Mouse (Mus musculus) limb, embryonic 12.5 days (tissue): Measurements from ENCODE around the gene Hmga1b. TPM values are rescaled to one million over a fixed set of nuclear protein-coding genes. Genes with fewer than 3 reads are reported as not detected.

Experiments used
- ATAC-seq: fragments of 200-750 bp; cut with Nextera tagmentation; 2 replicates; pipeline ENCODE4 v1.8.0; 2017; ENCODE audit warnings: low read depth, moderate TSS enrichment; ENCODE audit not compliant: insufficient number of reproducible peaks, insufficient read depth, low FRiP score, low TSS enrichment
- H3K27ac ChIP-seq: fragments of 300-500 bp; sonication (generic); 2 replicates; pipeline ENCODE4 v1.5.1; 2016; ENCODE audit warnings: mild to moderate bottlenecking, moderate library complexity
- H3K27me3 ChIP-seq: fragments of 300-500 bp; sonication (generic); 2 replicates; pipeline ENCODE4 v1.6.1; 2016; ENCODE audit warnings: mild to moderate bottlenecking, moderate library complexity
- H3K36me3 ChIP-seq: fragments of 300-500 bp; sonication (generic); 2 replicates; pipeline ENCODE4 v1.6.1; 2016; ENCODE audit warnings: mild to moderate bottlenecking, moderate library complexity
- H3K4me1 ChIP-seq: fragments of 300-500 bp; sonication (generic); replicated peaks from 2 replicates; pipeline ENCODE4 v1.6.1; 2016
- H3K4me2 ChIP-seq: fragments of 300-500 bp; sonication (generic); 2 replicates; pipeline ENCODE4 v1.6.1; 2016; ENCODE audit warnings: mild to moderate bottlenecking, moderate library complexity
- H3K4me3 ChIP-seq: fragments of 300-500 bp; sonication (generic); replicated peaks from 2 replicates; pipeline ENCODE4 v1.5.1; 2016; ENCODE audit warnings: mild to moderate bottlenecking
- H3K9ac ChIP-seq: fragments of 300-500 bp; sonication (generic); replicated peaks from 2 replicates; pipeline ENCODE4 v1.6.1; 2016; ENCODE audit warnings: mild to moderate bottlenecking, moderate library complexity
- H3K9me3 ChIP-seq: fragments of 300-500 bp; sonication (generic); 2 replicates; pipeline ENCODE4 v1.6.1; 2016; ENCODE audit warnings: mild to moderate bottlenecking, moderate library complexity
- WGBS: fragments of 180-500 bp; shearing (Covaris S2); methylation state at CpG from one replicate; pipeline ENCODE4 v1.1.7; 2016; 5-methylcytosine and 5-hydroxymethylcytosine counted together
- polyA plus RNA-seq: library from polyadenylated mRNA; unstranded; fragments of >200 nt; fragmentation: Nextera tagmentation; extraction: Ambion mirVana; gene quantifications from 2 replicates; pipeline ENCODE4 v1.2.1, GENCODE M21; 2016

The Hmga1b gene
- polyA plus RNA-seq, 1 experiment from 2014 or later, result 8.4 TPM

- H3K9me3 ChIP-seq, result no peaks in the 10 kb centered on the region
- H3K4me3 ChIP-seq, result no peak overlapping the region
- no peak overlapping the region for H3K27ac ChIP-seq
- H3K4me2 ChIP-seq, result no peak overlapping the region
- H3K27me3 ChIP-seq, result no peaks in the 10 kb centered on the region
- ATAC-seq, result no peak
- 86% methylated on average over 4 of the region's 4 CpGs for WGBS
- H3K9ac ChIP-seq, result no peak overlapping the region
- peaks cover 84% of the 10 kb centered on the region for H3K36me3 ChIP-seq
- H3K4me1 ChIP-seq, result peaks cover 9% of the 10 kb centered on the region
These were observed 26.8 kb downstream of the Hmga1b start for GRCm38 (mm10) chr11:120789355-120789754.

DNA sequence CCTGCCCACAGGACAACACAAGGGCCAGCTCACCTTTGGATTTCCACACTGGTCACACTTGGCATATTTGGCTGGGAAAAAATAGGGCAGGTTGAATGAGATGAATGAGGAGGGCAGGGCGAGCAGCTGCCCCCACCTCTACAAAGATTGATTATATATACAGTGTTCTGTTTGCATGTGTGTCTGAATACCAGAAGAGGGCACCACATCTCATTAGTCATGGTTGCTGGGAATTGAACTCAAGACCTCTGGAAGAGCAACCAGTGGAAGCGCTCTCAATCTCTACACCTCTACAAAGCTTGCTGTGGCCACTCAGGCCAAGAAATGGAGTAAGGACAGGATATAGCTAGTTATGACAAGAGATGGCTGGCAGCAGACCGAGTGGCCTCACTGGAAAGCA is 27.2 kb downstream of the Hmga1b start:
- Histone ChIP-seq H3K4me1 (peaks cover 13% of the 10 kb centered on the region), H3K9me3 (no peaks in the 10 kb centered on the region), H3K27me3 (no peaks in the 10 kb centered on the region), H3K4me2 (no peak overlapping the region), H3K36me3 (peaks cover 88% of the 10 kb centered on the region), H3K27ac (no peak overlapping the region), H3K9ac (no peak overlapping the region), H3K4me3 (no peak overlapping the region)
- 80% methylated on average over 3 of the region's 3 CpGs for WGBS
- no peak for ATAC-seq

- Histone ChIP-seq H3K9me3 (no peaks in the 10 kb centered on the region), H3K4me3 (no peak overlapping the region), H3K4me1 (peaks cover 14% of the 10 kb centered on the region), H3K9ac (no peak overlapping the region), H3K27me3 (no peaks in the 10 kb centered on the region), H3K27ac (no peak overlapping the region), H3K36me3 (peaks cover 71% of the 10 kb centered on the region), H3K4me2 (no peak overlapping the region)
- no peak for ATAC-seq
- WGBS, result 95% methylated on average over 9 of the region's 9 CpGs
These were observed 30.1 kb downstream of the Hmga1b start for GRCm38 (mm10) chr11:120792652-120793051.

DNA sequence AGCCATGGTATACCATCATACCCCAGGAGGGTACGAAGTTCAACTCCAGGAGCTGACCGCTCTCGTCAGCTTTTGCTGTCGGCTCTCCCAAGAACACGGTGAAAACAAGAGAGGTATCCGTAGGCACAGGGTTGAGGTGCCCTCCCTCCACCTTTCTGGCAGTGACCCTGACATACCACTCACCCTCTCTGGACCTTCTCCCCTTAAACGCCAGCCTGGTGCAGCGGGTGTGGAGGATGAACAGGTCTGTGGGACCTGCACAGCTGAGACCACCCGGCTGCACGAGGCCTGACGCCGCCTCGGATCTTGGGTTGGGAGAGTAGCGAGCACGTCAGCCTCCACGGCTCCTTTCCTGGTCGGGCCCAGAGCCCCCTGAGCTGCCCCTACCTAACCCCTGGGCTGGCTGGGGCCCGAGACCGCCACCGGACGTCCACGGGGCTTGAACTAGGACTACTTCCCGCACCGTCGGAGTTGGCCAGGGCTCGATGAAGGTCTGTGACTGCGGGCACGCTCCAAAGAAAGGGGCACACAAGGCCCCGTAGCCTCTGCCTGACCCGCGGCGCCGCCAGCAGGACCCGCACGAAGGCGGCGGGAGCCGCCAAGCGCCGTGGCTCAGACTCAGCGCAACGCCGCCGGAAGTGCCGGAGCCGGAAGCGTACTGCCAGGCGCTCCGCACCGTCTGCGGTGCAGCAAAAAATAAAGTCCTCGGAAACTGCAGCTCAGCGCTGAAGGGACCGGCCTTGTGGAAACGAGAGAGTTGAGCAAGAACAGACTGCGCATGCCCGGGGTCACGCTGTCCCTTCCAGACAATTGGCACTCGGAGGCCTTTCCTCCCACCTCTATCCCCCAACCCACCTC is 33.4 kb downstream of the Hmga1b start, which contains the start of gene Dus1l:
Gene Dus1l (minus strand): TSS at position 648 of the 858 bp plus-strand sequence.
- WGBS, result 2% methylated on average over 59 of the region's 59 CpGs
- Histone ChIP-seq H3K36me3 (peaks cover 41% of the 10 kb centered on the region), H3K27me3 (no peaks in the 10 kb centered on the region), H3K4me3 (peak within 1 kb of the TSS; percentile 99), H3K4me2 (peak within 1 kb of the TSS; percentile 98), H3K4me1 (peaks cover 21% of the 10 kb centered on the region), H3K27ac (peak within 1 kb of the TSS; percentile 85), H3K9me3 (no peaks in the 10 kb centered on the region), H3K9ac (peak within 1 kb of the TSS; percentile 94)
- ATAC-seq, result peak; percentile 78

GRCm38 (mm10) chr11:120796614-120796946 is 34.0 kb downstream of the Hmga1b start:
- ATAC-seq, result no peak

GRCm38 (mm10) chr11:120798244-120798643 is 35.6 kb downstream of the Hmga1b start:
- WGBS, result 88% methylated on average over 3 of the region's 3 CpGs
- no peak overlapping the region for H3K9ac ChIP-seq
- H3K9me3 ChIP-seq, result no peaks in the 10 kb centered on the region
- no peaks in the 10 kb centered on the region for H3K27me3 ChIP-seq
- H3K36me3 ChIP-seq, result peaks cover 18% of the 10 kb centered on the region
- H3K27ac ChIP-seq, result no peak overlapping the region
- no peak overlapping the region for H3K4me3 ChIP-seq
- H3K4me2 ChIP-seq, result no peak overlapping the region
- peaks cover 21% of the 10 kb centered on the region for H3K4me1 ChIP-seq
- ATAC-seq, result no peak

More at GRCm38 (mm10) chr11:120796614-120796946, 34.0 kb downstream of the Hmga1b start:
- peaks cover 21% of the 10 kb centered on the region for H3K4me1 ChIP-seq
- H3K27me3 ChIP-seq, result no peaks in the 10 kb centered on the region
- H3K4me3 ChIP-seq, result peak overlapping the region; percentile 99
- peaks cover 35% of the 10 kb centered on the region for H3K36me3 ChIP-seq
- H3K9me3 ChIP-seq, result no peaks in the 10 kb centered on the region
- peak overlapping the region; percentile 98 for H3K4me2 ChIP-seq
- H3K27ac ChIP-seq, result peak overlapping the region; percentile 85
- H3K9ac ChIP-seq, result peak overlapping the region; percentile 94
- WGBS, result 30% methylated on average over 8 of the region's 8 CpGs

- Histone ChIP-seq H3K36me3 (peaks cover 6% of the 10 kb centered on the region; the same call in 1 of the 2 replicates), H3K27ac (no peak overlapping the region; the same call in 1 of the 2 replicates), H3K27me3 (no peaks in the 10 kb centered on the region), H3K4me2 (no peak overlapping the region), H3K4me3 (no peak overlapping the region), H3K9ac (no peak overlapping the region), H3K9me3 (no peaks in the 10 kb centered on the region), H3K4me1 (peaks cover 19% of the 10 kb centered on the region)
- no peak for ATAC-seq
- 64% methylated on average over 6 of the region's 6 CpGs for WGBS
These were observed 36.8 kb downstream of the Hmga1b start for GRCm38 (mm10) chr11:120799316-120799890.

DNA sequence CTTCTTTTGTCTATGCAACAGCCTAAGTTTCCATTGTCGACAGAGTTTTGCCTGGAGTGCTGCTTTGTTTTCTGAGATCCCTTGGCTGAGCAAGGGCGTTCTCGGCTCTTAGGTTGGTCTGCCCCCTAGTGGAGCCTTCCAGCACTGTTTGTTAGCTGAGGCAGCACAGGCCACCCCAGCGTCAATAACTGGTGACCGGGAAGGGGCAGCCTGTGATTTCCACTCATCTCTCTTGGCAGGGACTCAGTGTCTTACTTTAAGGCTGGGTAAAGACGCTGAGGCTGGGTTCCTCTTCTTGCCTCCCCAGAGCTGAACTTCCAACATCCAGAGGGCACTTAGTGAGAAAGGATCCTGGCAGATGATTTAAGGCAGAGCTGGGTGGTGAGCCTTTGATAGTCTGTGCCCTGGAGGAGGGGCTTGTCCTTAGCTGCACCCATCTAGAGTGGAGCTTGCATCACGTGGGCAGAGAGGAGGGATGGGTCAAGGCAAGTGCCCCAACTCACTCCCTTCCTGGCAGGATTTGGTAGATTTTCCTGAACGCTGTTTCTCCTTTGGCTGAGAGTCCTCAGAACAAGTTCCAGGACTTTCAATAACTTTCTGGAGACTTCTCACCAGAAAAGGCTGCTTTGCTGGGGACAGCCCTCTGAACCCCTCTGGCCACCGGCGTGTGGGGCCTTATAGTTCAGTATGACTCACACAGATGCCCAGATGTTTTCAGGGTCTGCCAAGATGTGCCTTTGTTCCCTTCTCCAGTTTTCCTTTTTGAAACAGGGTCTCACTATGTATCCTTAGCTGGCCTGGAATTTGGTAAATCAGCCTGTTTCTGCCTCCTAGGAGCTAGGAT is 37.7 kb downstream of the Hmga1b start:
- Histone ChIP-seq H3K27me3 (no peaks in the 10 kb centered on the region), H3K9me3 (no peaks in the 10 kb centered on the region), H3K27ac (peak overlapping the region; percentile 56), H3K4me3 (peak overlapping the region; percentile 17; the same call in 1 of the 2 replicates), H3K36me3 (peaks cover 4% of the 10 kb centered on the region; the same call in 1 of the 2 replicates), H3K4me1 (peaks cover 11% of the 10 kb centered on the region), H3K4me2 (peak overlapping the region; percentile 40), H3K9ac (peak overlapping the region; percentile 40; the same call in 1 of the 2 replicates)
- 11% methylated on average over 10 of the region's 10 CpGs for WGBS
- 0 out of 2 replicates have a peak, but pooled peaks have one; percentile 49 for ATAC-seq

GRCm38 (mm10) chr11:120804274-120804673 is 41.7 kb downstream of the Hmga1b start:
- H3K27me3 ChIP-seq, result no peaks in the 10 kb centered on the region
- WGBS, result 85% methylated on average over 7 of the region's 7 CpGs
- H3K9me3 ChIP-seq, result no peaks in the 10 kb centered on the region
- no peak overlapping the region for H3K4me3 ChIP-seq
- no peak for ATAC-seq
- peaks cover 7% of the 10 kb centered on the region; the same call in 1 of the 2 replicates for H3K4me1 ChIP-seq
- H3K36me3 ChIP-seq, result peaks cover 43% of the 10 kb centered on the region
- H3K27ac ChIP-seq, result no peak overlapping the region
- H3K9ac ChIP-seq, result no peak overlapping the region
- no peak overlapping the region for H3K4me2 ChIP-seq

DNA sequence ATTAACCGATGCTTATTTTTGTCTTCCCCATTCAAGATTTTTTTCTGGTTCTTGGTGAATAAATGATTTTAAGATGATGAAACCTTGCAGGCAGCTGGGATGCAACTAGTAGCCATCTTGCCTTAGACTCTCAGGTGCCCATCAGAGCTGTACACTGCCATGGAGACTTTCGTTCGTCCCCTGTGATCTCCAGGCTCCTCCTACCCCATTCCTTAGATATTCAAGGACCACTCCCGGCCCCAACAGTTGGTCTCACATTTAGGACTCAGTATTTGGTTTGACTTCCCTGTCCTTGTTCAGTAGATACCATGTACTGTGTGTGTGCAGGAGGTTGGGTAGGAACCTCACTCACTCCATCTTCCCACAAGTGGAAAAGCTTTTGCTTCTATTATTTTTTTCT is 42.2 kb downstream of the Hmga1b start:
- Histone ChIP-seq H3K4me2 (no peak overlapping the region), H3K9ac (no peak overlapping the region), H3K4me3 (no peak overlapping the region), H3K9me3 (no peaks in the 10 kb centered on the region), H3K27ac (no peak overlapping the region), H3K36me3 (peaks cover 48% of the 10 kb centered on the region), H3K4me1 (peaks cover 7% of the 10 kb centered on the region; the same call in 1 of the 2 replicates), H3K27me3 (no peaks in the 10 kb centered on the region)
- WGBS, result 69% methylated on average over 4 of the region's 4 CpGs
- no peak for ATAC-seq
